Mouse (Mus musculus) monocyte, adult 5-6 weeks (primary cell): ENCODE data around the gene Ttll5. TPM values are rescaled to one million over a fixed set of nuclear protein-coding genes. Genes with fewer than 3 reads are reported as not detected.

Source experiments
- ATAC-seq: fragments of 153-309, 156-312 bp; replicated peaks from 2 replicates; pipeline ENCODE4 v1.8.0; 2017; ENCODE audit warnings: mild to moderate bottlenecking; ENCODE audit not compliant: low TSS enrichment, insufficient number of reproducible peaks, severe bottlenecking, poor library complexity, low FRiP score
- total RNA-seq: library from RNA; stranded (forward); fragments of 200-1000, 200-491, 200-594 nt; gene quantifications from 3 replicates; pipeline ENCODE4 v1.2.3, GENCODE M21; 2017

Gene Ttll5
- total RNA-seq, 1 experiment from 2014 or later, result 17.6 TPM

DNA sequence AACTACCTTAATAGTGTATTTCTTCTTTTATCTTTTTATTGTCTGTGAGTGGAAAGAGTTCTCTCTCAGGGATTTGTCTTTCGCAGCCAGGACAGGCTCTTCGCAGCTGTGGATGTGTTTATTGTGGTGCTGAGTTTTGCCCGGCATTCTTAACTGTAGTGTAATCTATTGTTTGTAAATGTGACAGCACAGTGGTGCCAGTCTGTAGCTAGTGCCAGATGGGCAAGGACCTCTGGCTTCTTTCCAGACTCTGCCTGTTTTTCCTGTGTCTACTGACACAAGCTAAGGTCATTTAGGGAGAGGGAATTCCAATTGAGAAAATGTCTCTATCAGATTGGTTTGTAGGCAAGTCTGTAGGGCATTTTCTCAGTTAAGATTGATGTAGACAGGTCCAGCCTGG, 6.2 kb downstream of the Ttll5 start:
- no peak for ATAC-seq

GRCm38 (mm10) chr12:85834543-85834942, 10.1 kb downstream of the Ttll5 start:
- ATAC-seq, result no peak

- no peak for ATAC-seq
Measured at GRCm38 (mm10) chr12:85837765-85838164, 13.3 kb downstream of the Ttll5 start.

DNA sequence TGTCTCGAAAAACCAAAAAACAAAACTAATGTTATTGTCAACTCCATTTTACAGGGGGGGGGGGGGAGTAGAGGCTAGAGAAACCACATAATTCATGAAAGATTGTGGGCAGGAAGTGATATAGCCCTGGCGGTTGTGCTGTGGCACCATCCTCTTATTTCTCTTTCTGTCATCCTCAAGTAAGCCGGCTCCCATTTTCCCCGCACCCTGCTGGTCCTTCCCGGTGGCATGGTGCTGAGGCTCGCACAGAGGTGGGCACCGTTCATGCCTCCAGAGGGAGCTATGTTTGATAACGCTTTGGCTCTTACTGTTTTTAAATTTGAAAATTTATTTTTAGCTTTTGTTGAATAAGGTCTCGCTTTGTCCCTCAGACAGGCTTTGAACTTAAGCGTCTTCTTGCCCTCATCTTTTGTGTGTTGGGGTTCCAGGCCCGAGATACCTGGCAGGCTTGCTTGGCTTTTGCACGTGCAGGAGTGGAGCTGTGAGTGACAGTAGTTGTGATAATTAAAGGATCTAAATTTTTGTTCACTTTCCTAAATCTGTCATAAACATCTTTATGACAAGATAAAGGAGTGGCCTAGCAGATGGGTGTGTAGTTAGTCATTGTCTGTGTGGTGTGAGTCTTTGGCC, 15.0 kb downstream of the Ttll5 start:
- ATAC-seq, result no peak

DNA sequence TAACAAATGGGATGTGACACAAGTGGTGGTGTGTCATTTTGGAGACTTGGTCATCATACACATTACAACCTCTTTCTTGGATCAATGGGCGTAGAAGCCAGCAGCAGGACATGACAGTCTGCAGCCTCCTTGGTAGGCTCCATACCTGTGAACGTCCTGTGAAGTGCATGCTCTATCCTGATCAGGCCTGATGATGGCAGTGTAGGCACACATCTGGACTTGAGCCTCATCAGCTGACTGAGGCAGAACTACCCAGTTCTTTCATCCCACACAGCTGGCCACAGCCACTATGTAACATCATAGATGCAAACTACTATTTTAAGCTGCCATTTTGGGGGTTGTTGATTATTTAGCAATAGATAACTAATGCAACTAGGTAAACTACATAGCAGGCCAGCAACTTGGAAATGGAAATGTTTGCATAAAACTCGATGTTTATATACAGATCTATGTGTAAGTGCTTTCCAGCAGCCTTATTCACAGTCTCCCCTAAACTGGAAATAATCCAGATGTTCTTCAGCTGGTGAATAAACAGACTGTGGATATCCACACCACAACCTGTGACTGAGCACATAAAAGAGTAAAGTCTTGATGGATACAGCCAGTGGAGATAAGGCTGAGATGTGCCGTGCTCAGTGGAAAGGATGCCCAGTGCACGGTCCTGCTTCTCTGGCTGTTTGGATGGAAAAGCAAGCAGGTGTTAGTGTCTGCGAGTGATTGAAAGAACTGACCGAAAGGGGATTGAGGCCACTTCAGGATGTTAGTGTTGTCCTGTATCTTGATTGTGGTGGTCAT, 23.9 kb downstream of the Ttll5 start:
- 0 out of 2 replicates have a peak, but pooled peaks have one; percentile 22 for ATAC-seq

- ATAC-seq, result no peak
Measured at GRCm38 (mm10) chr12:85850661-85851060, 26.2 kb downstream of the Ttll5 start.

DNA sequence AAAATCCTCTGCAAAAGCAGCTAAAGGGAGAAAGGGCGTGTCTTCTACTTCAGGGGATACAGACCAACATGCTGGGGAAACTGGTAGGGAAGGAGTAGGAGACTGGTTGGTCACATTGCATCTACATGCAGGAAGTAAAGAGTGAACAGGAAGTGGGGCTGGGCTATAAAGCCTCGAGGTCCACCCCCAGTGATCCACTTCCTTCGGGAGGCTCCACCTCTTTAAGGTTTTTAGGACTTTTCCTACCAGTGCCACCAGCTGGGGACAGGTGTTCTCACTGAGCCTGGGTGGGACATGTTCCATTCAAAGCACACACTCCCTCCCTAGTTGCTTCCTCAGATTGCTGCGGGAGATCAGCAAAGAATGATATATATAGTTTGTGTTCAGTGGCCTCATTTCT, 29.4 kb downstream of the Ttll5 start:
- no peak for ATAC-seq

DNA sequence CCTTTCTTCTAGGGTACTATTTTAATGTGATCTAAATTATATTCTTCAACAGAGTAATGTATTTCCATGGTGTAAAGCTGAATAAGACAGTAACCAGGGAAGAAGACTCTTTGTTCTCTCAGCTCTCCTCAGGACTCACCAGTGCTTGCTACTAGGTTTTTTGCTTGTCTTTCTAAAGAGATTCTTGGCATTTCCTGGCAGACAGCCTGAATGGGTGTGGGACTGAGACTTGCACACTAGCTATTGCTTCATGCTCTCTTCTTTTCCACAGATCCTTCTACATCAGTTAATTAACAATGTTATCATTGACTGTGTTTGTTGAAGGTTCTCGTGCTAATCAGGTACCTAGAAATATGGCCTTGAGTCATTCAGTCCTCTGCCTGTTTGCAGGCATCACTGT, 29.8 kb downstream of the Ttll5 start:
- no peak for ATAC-seq

DNA sequence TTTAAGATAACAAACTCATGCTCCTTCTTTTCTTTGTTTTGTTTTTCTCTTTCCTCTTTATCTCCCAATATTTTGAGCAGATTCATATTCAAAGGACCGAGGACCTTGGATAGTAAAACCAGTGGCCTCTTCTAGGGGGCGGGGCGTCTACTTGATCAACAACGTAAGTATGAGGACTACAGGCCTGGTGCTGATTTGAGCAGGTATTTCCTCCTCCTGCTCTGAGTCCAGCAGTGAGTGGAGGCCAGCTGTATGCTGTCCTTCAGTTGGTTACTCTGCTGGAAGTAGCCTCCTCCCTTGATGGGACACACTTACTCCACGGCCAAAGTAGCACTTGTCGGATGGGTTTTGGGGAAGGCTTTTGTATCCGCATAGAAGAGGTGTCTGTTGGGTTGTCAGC, 32.8 kb downstream of the Ttll5 start:
- no peak for ATAC-seq

DNA sequence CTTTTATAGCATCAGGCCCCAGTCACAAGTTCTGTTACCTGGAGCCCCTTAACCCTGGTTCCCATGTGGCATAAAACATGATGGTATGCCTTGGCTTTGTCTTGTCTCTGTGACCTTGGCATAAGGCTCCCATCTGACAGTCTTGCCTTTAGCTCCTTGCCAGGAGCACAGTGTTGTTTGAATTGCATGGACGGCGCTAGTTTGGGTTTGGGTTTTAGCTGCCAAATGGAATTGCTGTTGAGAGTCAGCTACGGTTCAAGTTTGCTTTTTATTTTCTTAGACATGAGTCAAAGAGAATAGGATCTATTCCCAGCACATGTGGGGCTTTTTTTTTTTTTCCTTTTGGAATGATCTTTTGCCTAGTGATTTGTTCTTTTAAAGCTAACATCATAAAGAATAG, 34.7 kb downstream of the Ttll5 start:
- no peak for ATAC-seq

GRCm38 (mm10) chr12:85859511-85860189, 35.2 kb downstream of the Ttll5 start:
- ATAC-seq, result no peak

- ATAC-seq, result no peak
Measured at GRCm38 (mm10) chr12:85862514-85862913, 38.1 kb downstream of the Ttll5 start.

GRCm38 (mm10) chr12:85865526-85865925, 41.1 kb downstream of the Ttll5 start:
- no peak for ATAC-seq

DNA sequence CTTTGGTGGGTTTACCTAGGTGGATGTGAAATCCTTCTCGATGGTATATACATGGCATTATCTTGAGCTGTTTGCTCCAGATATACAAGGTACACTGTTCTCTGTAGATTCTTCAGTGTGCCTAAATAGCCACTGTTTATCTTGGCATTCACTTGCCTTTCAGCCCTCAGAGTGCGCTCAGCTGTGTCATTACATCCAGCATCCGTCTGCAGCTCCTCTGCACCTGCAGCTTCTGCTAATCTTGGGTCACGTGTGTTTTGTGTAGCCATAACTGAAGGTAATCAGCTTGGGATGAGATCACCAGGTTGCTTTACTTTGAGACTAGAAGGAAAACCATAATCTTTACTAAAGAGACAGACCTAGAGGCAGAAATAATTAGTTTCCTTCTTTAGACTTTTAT, 42.2 kb downstream of the Ttll5 start:
- ATAC-seq, result no peak

DNA sequence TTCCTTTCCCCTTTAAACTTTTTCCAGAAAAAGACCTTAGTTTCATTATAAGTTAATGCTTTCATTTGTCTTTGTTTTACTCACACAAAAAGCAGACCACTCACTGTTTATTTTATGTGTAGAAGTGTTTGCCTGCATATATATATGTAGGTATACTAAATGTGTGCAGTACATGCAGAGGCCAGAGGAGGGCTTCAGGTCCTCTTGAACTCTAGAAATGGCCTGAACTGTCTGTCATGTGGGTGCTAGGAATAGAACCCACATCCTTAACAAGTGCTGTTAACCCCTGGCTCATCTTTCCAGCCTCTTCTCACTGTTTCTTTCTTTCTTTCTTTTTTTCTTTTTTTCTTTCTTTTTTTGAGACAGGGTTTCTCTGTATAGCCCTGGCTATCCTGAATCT, 42.7 kb downstream of the Ttll5 start:
- no peak for ATAC-seq

GRCm38 (mm10) chr12:85869423-85869822, 45.0 kb downstream of the Ttll5 start:
- ATAC-seq, result no peak

DNA sequence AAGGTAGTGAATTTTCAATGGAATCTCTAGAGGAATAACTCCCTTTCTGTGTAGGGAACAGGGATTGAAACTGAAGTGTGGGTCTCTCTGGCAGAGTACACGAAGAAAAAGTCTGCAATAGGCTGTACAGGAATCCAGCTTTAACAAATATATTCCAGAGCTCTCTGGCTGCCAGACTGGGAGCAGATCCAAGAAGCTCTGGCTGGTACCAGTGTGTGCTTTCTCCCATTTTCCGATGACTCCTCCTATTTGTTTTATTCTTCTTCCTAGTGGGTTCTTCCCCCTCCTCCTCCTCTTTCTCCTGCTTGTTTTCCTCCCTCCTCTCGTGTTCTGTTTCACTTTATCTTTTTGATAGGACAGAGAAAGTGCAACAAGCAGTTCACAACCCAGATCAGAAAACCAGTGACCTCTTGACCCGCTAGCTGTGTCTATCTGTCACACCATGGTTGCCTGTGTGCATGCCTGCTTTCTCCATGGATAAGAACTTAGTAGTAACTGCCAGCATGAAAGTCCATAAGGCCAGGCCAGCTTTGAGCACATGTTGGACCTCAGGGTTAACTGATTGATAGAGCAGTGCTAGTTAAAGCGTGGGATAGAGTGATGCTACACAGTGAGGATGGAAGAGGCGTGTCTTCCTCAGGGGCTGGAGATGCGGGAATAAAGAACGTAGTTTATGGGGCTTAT, 55.3 kb downstream of the Ttll5 start:
- ATAC-seq, result no peak

DNA sequence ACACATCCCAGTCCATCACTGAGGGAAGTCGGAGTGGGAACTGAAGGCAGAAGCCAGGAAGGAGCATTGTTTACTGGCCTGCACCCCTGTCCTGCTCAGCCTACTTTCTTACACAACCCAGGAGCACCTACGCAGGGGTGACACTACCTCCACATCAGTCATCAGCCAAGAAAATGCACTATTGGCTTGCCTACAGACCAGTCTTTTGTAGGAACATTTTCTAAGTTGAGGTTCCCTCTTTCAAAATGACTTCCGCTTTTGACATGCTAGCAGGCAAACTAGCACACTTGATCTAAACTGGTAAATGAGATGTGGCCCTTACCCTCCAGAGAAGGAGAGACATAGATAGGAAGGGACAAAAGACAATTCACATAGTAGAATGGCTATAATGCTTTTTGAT, 60.6 kb downstream of the Ttll5 start:
- ATAC-seq, result no peak

GRCm38 (mm10) chr12:85890054-85890453, 65.6 kb downstream of the Ttll5 start:
- ATAC-seq, result no peak
